Mouse (Mus musculus): ENCODE measurements around the gene Stx18. TPM values are rescaled to one million over a fixed set of nuclear protein-coding genes. Genes with fewer than 3 reads are reported as not detected.
A peak's percentile ranks its signal among the peaks of the same experiment; 100 is the strongest.

Stx18 gene
- polyA plus RNA-seq, 1 experiment from 2014 or later = 69.3 TPM

DNA sequence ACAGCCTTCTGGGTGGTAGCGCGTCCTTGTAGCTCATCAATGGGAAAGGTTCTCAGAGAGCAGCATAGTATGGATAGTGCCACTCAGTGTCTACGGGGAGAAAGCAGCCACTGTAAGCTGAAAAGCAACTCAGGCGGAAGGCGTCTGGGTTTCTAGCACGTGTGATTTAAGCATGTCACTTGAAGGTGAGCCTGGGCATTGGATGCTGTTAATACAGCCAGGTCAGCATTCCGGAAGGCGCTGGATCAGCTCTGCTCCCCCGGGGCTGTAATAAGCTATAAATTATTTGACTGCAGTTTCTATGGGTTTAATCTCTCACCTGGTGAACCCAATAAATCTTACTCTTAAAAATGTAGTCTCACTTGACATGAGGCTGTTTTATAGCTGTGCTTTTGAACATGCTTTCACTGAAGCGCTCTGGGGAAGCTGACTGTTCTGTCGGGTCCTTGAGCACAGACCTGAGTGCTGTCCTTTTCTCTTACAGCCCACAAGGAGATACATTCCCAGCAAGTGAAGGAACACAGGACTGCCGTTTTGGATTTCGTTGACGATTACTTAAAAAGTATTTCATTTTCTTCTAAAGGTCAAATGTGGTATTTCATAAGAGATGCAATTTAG lies 67.6 kb downstream of the Stx18 start:
- WGBS = 30% methylated on average over 14 of the region's 14 CpGs
- Histone ChIP-seq H3K9ac (no peak overlapping the region), H3K4me3 (no peak overlapping the region), H3K4me2 (replicated peaks) (0 out of 2 replicates have a peak overlapping the region, but pooled peaks have one; percentile 27), H3K9me3 (no peaks in the 10 kb centered on the region; the same call in 1 of the 2 replicates), H3K27me3 (no peaks in the 10 kb centered on the region), H3K27ac (peak overlapping the region; percentile 10; the same call in 1 of the 2 replicates), H3K36me3 (peaks cover 39% of the 10 kb centered on the region), H3K4me1 (peaks cover 26% of the 10 kb centered on the region)
- peak; percentile 80 for ATAC-seq (ENCODE audit: low FRiP score, low read depth)

DNA sequence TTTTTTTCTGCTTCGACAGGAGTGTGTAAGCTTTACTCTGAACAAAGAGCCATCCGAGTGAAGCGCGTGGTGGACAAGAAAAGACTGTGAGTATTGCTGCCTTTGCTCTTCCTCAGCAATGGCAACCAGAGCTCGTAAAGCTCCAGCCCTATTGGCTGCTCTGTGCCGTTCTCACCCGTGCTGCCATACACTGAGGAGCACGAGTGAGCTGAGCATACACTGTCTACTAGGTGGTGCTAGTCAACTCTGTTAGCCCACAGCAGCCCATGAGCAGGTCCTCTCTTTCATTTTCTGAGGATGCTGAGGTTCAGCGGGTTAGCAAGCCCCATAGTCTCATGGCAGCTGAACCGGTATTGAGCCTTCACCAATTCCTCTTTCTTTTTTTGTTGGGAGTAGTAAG lies 68.3 kb downstream of the Stx18 start:
- H3K9me3 ChIP-seq = no peaks in the 10 kb centered on the region; the same call in 1 of the 2 replicates
- H3K36me3 ChIP-seq = peaks cover 40% of the 10 kb centered on the region
- no peak overlapping the region for H3K4me3 ChIP-seq
- H3K27me3 ChIP-seq = no peaks in the 10 kb centered on the region
- peaks cover 26% of the 10 kb centered on the region for H3K4me1 ChIP-seq
- H3K4me2 ChIP-seq (replicated peaks) = peak overlapping the region; percentile 23
- no peak overlapping the region for H3K9ac ChIP-seq
- no peak; the same call in 1 of the 2 replicates for ATAC-seq (ENCODE audit: low FRiP score, low read depth)
- peak overlapping the region; percentile 48; the same call in 1 of the 2 replicates for H3K27ac ChIP-seq
- 56% methylated on average over 10 of the region's 10 CpGs for WGBS

DNA sequence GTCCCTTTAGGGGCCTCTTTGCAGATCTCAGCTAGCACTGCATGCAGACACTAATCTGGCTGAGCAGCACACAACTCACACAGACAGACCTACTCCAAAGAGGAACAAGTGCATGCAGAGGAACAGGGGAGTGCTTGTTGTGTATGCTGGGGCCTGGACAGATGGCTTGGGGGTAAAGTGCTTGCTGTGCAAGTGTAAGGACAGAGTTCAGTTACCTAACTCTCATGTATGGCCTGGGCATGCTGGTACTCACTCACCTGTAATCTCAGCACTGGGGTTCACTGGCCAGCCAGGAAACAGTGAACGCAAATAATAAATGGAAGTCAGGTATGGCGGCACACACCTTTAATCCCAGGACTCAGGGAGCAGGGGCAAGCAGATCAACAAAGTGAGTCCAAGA lies 76.0 kb downstream of the Stx18 start:
- Histone ChIP-seq H3K9me3 (no peaks in the 10 kb centered on the region; the same call in 1 of the 2 replicates), H3K9ac (no peak overlapping the region), H3K4me1 (no peaks in the 10 kb centered on the region), H3K27ac (no peak overlapping the region), H3K27me3 (no peaks in the 10 kb centered on the region), H3K4me3 (no peak overlapping the region), H3K36me3 (peaks cover 64% of the 10 kb centered on the region), H3K4me2 (replicated peaks) (no peak overlapping the region)
- ATAC-seq (ENCODE audit: low FRiP score, low read depth) = no peak
- WGBS = 94% methylated on average over 2 of the region's 2 CpGs

DNA sequence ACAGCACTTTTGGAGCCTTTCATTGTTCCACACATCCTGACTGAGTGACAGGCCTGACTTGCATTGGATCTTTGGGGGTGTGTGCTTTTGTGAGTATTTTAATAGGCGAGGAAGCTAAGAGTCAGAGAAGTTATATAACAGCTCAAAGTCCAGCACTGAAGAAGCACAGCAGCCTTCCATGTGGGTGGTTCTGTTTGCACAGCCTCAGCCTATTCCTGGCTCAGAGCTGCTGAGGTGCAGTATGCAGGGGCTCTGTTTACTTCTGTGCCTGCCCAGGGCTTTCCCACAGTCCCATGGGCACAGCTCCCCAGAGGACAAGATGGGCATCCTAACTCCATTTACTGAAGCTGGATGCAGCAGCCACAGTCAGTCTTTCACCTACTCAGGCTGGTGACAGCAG lies 78.5 kb downstream of the Stx18 start:
- no peaks in the 10 kb centered on the region for H3K9me3 ChIP-seq
- 90% methylated on average over 1 of the region's 1 CpGs for WGBS
- H3K27me3 ChIP-seq = no peaks in the 10 kb centered on the region
- no peak overlapping the region for H3K27ac ChIP-seq
- H3K36me3 ChIP-seq = peaks cover 62% of the 10 kb centered on the region
- ATAC-seq (ENCODE audit: low FRiP score, low read depth) = no peak
- no peaks in the 10 kb centered on the region for H3K4me1 ChIP-seq
- H3K4me3 ChIP-seq = no peak overlapping the region
- no peak overlapping the region for H3K9ac ChIP-seq
- no peak overlapping the region for H3K4me2 ChIP-seq (replicated peaks)

DNA sequence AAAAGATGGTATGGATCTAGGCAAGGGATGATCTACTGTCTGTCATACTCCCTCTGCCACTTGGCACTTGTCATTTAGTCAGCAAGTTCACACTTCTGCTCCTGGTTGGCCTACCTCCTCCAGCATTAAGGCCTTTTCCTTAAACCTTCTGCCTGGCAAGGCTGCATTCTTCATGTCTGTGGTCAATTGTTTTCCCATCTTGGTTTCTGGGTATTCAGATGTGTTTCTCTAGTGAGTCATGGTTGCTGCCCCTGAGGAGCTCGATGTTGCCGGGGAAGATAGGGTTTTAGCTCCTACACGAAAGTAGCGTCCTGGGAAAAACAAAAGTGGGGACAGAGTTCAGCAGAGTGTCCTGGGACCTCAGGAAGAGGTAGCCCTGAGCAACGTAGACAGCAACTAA lies 80.7 kb downstream of the Stx18 start:
- Histone ChIP-seq H3K4me1 (no peaks in the 10 kb centered on the region), H3K27me3 (no peaks in the 10 kb centered on the region), H3K9me3 (no peaks in the 10 kb centered on the region), H3K4me3 (no peak overlapping the region), H3K9ac (no peak overlapping the region), H3K4me2 (replicated peaks) (no peak overlapping the region), H3K36me3 (peaks cover 61% of the 10 kb centered on the region), H3K27ac (no peak overlapping the region)
- no peak for ATAC-seq (ENCODE audit: low FRiP score, low read depth)
- WGBS = 92% methylated on average over 5 of the region's 5 CpGs

DNA sequence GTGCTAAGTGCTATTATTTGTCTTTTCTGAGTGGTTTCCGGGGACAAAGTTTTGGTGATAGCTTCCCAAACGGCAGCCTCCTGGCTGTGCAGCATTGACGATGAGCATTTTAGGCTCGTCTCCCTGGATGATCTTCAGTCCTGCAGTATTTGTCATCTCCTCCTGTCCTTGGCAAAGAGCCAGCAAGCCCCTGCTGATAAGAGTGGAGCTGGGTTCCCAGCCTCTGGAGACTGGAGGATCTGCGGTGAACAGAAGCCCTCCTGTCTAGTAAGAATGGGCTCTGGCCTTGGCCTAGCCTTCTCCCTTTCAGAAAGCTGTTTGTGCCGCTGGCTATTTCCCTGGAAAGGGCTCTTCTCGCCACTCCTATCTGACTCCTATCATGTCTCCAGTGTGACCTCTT lies 83.2 kb downstream of the Stx18 start:
- ATAC-seq (ENCODE audit: low FRiP score, low read depth) = no peak
- Histone ChIP-seq H3K4me3 (no peak overlapping the region), H3K9ac (no peak overlapping the region), H3K4me2 (replicated peaks) (no peak overlapping the region), H3K27me3 (no peaks in the 10 kb centered on the region), H3K4me1 (no peaks in the 10 kb centered on the region), H3K36me3 (peaks cover 48% of the 10 kb centered on the region), H3K27ac (no peak overlapping the region), H3K9me3 (no peaks in the 10 kb centered on the region)
- 86% methylated on average over 7 of the region's 7 CpGs for WGBS

DNA sequence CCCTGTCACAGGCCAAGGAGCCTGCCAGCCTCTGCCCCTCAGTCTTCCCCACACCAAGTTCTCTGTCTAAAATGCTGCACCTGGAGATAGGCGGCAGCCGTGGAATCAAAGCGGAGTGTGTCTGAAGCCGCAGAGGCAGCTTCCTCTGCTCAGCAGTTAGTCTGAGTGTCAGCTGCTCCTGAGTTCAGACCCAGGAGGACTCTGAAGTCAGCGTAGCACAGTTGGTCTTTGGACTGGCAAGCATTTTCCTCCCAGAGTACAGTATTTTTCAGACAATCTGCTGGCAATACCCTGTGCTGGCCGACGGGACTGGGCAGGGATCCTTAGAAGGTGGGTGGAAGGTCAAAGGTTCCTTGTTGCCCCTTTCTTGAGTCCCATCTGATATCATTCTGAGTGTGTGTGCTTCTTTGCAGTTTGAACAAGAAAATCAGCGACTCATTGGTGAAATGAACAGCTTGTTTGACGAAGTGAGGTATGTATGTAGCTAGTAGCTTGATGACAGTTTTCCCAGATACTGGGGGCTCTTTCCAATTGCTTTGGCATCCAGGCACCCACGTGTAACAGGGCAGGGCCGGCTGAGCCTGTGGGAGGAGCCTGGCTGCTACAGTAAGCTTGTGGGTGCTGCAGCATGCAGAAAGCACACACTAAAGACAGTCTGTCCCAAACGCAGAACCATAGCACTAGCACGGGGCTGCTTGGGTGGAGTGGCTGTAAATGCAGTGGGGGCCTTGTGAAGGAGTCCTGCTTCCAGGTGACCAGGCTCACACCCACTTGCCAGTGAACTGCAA lies 88.2 kb downstream of the Stx18 start:
- Histone ChIP-seq H3K27me3 (no peaks in the 10 kb centered on the region), H3K36me3 (peaks cover 48% of the 10 kb centered on the region), H3K4me3 (no peak overlapping the region), H3K4me2 (replicated peaks) (no peak overlapping the region), H3K4me1 (no peaks in the 10 kb centered on the region), H3K9me3 (no peaks in the 10 kb centered on the region), H3K27ac (no peak overlapping the region), H3K9ac (no peak overlapping the region)
- no peak for ATAC-seq (ENCODE audit: low FRiP score, low read depth)
- WGBS = 86% methylated on average over 13 of the region's 13 CpGs

DNA sequence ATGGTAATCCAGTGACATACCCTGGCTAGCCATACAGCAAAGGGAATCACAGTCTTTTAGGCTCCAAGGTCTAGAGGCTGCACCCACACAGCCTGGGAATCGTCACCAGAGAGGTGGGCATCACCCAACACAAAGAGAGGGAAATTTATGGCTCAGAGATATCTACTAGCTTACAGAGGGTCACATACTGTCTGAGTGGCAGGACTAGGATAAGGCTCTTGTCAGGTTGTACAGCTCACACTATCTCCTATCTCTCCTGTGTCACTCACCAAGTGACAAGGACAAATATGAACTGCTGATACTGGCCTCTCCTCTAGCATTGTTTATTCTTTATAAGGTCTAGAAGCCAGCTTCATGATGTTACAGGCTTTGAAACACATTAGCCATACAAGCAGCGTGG lies 90.8 kb downstream of the Stx18 start:
- 88% methylated on average over 2 of the region's 2 CpGs for WGBS
- ATAC-seq (ENCODE audit: low FRiP score, low read depth) = no peak

DNA sequence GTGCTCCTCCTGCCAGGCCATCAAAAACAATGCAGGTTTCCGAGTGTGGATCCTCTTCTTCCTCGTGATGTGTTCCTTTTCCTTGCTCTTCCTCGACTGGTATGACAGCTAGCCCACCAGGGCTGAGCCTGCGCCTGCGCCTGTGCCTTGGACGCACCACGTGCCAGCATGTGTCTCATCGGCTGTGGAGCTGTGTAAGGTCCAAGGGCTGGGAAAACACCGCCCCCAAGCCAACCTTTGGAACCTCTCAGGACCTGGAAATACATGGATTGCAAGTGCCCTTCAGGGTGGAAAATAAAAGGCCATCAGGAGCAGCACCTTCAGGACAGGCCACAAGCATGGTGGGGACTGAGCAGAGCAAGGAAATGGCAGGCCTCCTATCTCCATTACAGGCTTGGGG lies 97.7 kb downstream of the Stx18 start:
- Histone ChIP-seq H3K9ac (no peak overlapping the region), H3K27ac (no peak overlapping the region), H3K36me3 (peaks cover 66% of the 10 kb centered on the region), H3K4me3 (no peak overlapping the region), H3K27me3 (no peaks in the 10 kb centered on the region), H3K9me3 (peaks cover 3% of the 10 kb centered on the region; the same call in 1 of the 2 replicates), H3K4me2 (replicated peaks) (no peak overlapping the region), H3K4me1 (0 out of 2 replicates have a peak, but pooled peaks cover 7% of the 10 kb centered on the region)
- 87% methylated on average over 9 of the region's 9 CpGs for WGBS
- no peak for ATAC-seq (ENCODE audit: low FRiP score, low read depth)

More for the DNA sequence above, 90.8 kb downstream of the Stx18 start:
- no peak overlapping the region for H3K9ac ChIP-seq
- no peaks in the 10 kb centered on the region for H3K27me3 ChIP-seq
- no peaks in the 10 kb centered on the region for H3K9me3 ChIP-seq
- H3K36me3 ChIP-seq = peaks cover 35% of the 10 kb centered on the region
- no peak overlapping the region for H3K27ac ChIP-seq
- H3K4me3 ChIP-seq = no peak overlapping the region
- no peaks in the 10 kb centered on the region for H3K4me1 ChIP-seq
- no peak overlapping the region for H3K4me2 ChIP-seq (replicated peaks)

DNA sequence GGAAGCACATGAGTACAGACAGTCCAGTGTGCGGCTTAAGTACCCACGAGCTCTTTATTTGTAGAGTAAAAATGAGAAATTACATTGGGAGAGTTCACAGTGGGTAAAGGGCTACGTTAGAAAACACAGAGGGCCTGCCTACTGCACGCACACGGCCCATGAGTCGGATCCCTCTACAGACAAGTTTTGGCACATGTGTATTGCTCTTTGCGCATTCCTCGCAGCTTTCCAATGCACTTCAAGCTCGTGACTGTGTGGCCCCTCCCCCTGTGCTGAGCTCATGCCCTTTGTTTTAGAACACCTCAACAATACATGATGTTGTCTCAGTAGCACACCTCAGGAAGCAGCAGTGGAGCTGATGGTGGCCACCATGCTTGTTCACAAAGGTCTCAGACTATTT lies 98.6 kb downstream of the Stx18 start:
- ATAC-seq (ENCODE audit: low FRiP score, low read depth) = no peak
- H3K36me3 ChIP-seq = peaks cover 75% of the 10 kb centered on the region

DNA sequence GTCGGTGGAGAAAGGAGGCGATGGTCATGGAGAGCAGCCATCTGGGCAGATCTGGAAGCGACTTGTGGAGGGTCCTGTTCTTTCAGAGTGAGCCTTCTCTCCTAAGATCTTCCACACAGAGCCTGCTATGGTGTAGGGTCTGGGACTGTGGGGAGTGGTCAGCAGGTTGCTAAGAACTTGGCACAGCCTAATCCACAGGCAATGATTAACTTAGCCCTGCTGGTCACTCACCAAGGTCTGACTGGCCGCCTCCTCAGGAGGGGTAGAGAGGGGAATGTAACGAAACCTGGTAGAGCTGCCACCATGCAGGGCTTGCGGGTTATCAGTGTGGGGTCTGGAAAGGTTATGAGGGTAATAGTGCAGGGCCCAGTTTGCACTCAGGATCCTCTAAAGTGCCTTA lies 102.4 kb downstream of the Stx18 start:
- Histone ChIP-seq H3K9me3 (no peaks in the 10 kb centered on the region), H3K4me2 (replicated peaks) (no peak overlapping the region), H3K27me3 (no peaks in the 10 kb centered on the region), H3K27ac (no peak overlapping the region), H3K36me3 (peaks cover 94% of the 10 kb centered on the region), H3K9ac (no peak overlapping the region), H3K4me3 (no peak overlapping the region), H3K4me1 (0 out of 2 replicates have a peak, but pooled peaks cover 7% of the 10 kb centered on the region)
- no peak for ATAC-seq (ENCODE audit: low FRiP score, low read depth)
- WGBS = 86% methylated on average over 6 of the region's 6 CpGs

More for the DNA sequence above, 98.6 kb downstream of the Stx18 start:
- Histone ChIP-seq H3K9me3 (peaks cover 3% of the 10 kb centered on the region; the same call in 1 of the 2 replicates), H3K27ac (no peak overlapping the region), H3K9ac (no peak overlapping the region), H3K4me1 (0 out of 2 replicates have a peak, but pooled peaks cover 7% of the 10 kb centered on the region), H3K4me3 (no peak overlapping the region), H3K27me3 (no peaks in the 10 kb centered on the region), H3K4me2 (replicated peaks) (no peak overlapping the region)
- WGBS = 75% methylated on average over 9 of the region's 9 CpGs

DNA sequence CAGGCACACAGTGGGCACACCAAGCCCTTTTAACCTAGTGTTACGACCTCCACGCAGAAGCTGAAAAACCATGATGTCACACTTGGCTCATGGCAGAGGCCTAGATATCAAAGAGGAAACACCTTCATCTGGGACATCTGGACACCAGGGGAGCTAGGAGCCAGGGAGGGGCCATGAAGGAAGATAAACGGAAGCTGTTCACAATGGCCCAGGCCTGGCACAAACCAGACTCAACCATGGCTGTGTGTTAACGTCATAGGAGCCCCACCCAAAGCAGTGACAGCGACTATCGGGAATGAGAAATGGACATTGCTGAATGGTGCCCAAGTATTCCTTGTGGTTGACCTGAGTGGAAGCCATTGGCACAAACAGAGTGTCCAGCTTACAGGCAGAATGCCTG lies 108.0 kb downstream of the Stx18 start:
- whole genome bisulfite sequencing = 87% methylated on average over 6 of the region's 6 CpGs
- Histone ChIP-seq H3K9me3 (0 out of 2 replicates have a peak, but pooled peaks cover 11% of the 10 kb centered on the region), H3K4me1 (no peaks in the 10 kb centered on the region), H3K4me3 (no peak overlapping the region), H3K36me3 (peaks cover 91% of the 10 kb centered on the region), H3K27ac (no peak overlapping the region), H3K4me2 (replicated peaks) (no peak overlapping the region), H3K9ac (no peak overlapping the region), H3K27me3 (no peaks in the 10 kb centered on the region)
- no peak for ATAC-seq (ENCODE audit: low FRiP score, low read depth)
